Mouse (Mus musculus) thymus, postnatal 10 days (tissue): Measurements from ENCODE around the gene Gramd1a.

ENCODE experiments used
- DNase-seq, 2 experiments: peaks; one replicate each; pipeline ENCODE4 v3.0.0; 2021; ENCODE audit warnings: low spot score in 2 of 2

Gene Gramd1a

DNA sequence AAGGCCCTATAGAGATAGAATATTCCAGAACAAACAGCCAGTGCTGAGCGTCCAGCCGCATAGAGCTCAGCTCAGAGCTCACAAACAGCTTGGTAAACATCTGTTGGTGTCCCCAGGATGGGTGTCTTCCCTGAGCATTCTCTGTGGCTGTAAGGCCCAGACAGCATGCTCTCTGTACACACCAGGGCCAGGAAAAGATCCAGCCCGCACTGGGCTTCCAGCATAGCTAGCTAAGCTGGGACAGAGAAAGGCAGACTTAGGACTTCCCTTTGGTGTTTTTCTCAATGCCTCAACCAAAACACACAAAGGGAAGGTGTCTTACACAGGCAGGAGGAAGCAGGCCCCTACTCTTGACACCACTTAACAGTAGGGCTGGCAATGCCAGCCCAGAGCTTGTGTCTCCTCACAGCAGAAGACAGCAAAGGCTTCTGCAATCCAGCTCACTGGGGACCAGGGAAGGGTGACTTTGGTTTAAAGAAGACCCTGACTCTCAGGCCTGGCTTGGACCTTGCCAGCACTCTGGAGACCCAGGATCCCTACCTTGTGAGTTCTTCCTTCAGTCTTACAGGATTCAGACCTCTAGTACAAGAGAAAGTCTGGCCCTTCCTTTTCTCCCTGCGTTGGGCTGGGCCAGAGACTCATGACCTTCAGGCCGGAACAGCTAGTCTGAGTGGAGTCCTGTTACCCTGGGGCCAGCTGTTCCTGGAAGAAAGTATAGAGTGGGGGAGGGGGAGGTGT is at the start of gene Gramd1a:
TSS of gene Gramd1a (minus strand) at position 601 of the 738 bp plus-strand sequence.
- DNase-seq, result peak; percentile 39 to 42

DNA sequence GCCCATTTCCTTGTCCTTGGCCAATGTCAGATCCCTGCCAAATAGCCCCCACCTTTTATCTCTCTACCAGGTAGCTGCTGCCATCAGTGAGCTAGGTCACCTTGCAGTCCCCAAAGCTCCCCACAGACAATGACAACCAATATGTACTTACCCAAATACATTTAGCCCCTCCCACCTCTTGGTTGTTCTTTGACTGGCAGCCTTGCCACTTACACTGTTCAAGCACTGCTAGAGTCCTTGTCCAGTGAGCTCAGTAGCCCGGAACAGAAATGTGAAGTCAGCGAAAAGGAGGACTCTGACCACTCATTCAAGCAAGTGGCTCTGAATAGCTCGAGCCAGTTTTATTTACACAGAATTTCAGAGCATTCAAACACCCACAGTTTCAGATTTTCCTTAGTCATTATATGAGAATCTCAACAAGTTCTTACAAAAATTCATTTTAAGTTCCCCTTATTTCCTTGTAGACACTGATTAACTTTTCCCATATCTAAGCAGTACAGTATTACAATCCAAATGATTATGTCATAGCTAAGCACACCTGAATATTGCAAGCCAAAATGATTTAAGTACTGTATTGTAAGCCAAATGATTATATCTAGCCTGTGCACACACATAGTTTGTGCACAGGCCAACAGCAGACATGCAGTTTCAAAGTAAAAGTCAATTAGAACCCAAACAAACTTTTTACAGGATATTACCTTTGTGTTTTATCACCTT is 40.1 kb upstream of the Gramd1a start:
- no peak for DNase-seq

DNA sequence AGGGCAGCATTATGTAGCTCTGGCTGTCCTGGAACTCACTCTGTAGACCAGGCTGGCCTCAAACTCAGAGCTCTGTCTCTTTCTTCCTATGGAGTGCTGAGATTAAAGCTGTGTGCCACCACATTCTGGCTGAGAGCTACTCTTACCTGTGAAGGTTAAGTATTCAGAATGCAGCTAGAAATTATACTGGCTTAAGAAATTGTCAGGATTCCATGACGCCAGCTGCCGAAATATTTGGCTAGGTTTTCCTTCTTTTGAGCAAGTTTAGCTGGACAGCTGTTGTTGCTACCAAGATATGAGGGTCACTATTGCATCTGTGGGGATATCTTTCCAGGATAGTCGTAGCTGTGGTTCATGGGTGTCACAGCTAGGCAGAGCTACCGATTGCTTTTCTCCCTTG is 29.0 kb upstream of the Gramd1a start:
- no peak for DNase-seq

DNA sequence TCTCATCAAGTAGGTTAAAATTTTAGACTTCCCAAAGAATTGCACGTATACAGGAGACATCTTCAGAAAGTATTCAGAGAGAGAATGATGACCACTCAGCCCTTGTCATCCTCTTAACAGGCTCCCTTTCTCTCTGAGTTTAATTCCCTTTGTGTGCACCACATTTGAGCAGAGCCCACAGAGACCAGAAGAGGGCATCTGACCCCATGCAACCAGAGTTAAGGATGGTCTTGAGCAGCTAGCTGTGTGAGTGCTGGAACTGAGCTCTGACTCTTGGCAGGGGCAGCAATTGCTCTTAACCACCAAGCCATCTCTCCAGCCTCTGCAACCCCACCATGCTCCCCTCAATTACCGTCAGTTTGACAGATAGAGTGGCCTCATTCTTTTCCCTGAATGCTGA is 27.2 kb upstream of the Gramd1a start:
- no peak for DNase-seq

DNA sequence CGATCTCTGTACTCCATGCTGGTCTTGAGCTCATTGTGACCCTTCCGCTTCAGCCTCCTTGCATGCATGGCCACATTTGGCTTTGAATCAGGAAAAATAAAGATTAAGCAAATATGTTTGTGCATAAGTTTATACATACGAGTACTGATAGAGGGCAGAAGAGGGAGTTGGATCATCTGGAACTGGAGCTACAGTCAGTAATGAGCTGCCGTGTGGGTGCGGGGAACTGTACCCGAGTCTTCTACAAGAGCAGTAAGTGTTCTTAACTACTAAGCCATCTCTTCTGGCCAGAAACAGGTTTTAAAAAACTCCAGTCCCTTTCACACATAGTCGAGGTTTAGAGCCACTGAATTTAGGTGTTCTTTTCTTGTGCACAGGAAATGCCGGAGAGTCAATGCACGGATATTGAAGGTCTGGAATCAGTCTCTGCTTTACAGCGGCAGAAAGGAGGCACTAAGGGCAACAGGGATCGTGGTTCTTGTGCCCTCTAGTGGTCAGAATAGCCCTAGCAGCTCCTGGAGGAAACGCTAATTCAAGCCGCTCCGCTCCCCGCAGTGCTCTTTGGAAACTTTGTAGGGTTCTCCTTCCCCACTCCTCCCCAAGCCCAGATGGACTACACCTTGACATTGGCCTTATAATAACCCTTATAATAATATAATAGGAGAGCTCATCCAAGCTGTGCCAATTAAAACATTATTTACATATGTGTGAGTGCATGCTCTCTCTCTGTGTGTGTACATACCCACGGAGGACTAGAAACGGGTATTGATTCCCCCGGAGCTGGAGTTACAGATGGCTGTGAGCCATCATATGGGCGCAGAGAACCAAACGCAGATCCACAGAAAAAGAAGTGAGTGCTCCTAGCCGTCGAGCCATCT is 21.4 kb upstream of the Gramd1a start:
- DNase-seq, result peak; percentile 48 to 81

DNA sequence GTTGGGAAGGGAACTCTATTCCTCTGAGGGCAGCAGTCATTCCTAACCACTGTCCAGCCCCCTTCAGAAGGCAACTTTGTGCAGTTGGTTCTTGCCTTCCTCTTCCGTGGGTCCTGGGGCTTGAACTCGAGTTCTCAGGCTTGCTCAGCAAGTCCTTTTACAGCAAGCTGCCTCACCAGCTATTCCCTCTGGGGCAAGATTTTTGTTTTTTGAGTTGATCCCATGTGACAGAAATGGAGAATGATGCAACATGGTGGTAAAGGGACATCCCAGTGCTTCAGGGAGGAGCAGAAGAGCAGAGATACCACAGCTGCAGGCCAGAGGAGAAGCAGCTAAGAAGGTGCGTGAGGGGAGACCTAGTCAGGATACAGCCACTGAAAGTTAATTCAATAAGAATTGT is 19.4 kb upstream of the Gramd1a start:
- DNase-seq, result no peak

DNA sequence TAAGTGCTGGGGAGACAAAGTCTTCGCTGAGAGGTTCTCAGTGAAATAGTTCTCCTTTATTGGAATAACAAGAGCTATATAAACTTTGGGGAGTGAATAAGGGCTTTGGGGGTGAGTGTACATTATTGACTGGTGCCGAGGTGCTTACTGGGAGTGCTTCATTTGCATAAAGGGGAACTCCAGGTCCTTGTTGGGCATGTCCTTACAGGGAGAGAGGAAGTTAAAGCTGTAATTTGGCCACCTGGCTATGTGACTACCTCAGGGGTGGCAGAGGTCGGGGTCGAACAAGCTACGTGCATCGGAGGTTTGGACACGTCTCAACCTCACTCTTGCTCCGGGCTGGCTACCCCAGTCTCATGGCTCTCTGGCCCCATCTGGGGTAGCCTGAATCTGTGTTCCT is 18.8 kb upstream of the Gramd1a start:
- DNase-seq, result no peak

DNA sequence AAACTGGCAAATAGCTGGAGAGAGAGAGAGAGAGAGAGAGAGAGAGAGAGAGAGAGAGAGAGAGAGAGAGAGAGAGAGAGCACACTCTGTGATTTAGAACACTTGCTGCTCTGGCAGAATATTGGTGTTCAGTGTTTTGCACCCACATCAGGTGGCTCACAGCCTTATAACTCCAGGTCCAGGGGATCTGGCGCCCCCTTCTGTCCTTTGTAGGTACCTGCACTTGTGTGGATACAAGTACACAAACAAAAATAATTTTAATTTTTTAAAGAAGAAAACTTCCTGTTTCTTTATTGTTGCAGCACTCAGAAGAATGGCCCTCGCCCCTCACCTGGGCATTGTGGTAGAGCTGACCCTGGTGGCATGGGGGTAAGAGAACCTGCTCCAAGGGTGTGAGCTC is 16.5 kb upstream of the Gramd1a start:
- DNase-seq, result peak; percentile 64 to 78

DNA sequence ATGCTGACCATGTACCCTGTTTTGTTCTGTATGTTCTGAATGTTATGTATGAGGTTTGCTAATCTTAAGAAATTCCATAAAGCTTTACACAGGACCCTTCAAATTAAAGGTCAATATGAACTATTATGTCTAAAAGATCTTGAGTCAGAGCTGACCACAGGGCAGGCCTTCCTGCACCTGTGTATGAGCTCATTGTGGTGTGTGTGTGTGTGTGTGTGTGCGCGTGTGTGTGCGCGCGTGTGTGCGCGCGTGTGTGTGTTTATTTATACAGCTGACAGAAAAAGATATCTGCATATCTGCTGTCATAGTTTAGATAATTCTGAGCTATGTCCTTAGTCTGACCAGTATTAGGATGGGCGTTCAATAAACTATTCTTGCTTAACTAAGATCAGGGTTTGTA is 14.8 kb upstream of the Gramd1a start:
- DNase-seq, result no peak

DNA sequence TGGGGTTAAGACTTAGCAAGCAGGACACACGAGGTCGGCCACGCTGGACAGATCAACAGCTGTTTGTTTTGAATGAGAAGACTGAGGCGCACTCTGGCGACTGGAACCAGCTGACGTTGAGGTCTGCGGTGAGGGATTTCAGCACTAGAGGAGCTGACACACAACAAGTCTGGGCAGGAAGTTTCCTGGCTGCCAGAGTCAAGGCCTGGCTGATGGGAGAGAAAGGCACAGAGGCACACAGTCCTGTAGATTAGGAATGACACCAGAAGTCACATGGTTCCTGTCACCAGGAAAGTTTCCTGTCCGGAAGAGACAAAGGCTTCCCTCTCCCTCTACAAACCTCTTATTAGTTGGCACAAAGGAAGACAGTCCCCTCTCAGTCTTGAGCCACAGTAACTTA is 12.7 kb upstream of the Gramd1a start:
- DNase-seq, result peak; percentile 64 to 65

DNA sequence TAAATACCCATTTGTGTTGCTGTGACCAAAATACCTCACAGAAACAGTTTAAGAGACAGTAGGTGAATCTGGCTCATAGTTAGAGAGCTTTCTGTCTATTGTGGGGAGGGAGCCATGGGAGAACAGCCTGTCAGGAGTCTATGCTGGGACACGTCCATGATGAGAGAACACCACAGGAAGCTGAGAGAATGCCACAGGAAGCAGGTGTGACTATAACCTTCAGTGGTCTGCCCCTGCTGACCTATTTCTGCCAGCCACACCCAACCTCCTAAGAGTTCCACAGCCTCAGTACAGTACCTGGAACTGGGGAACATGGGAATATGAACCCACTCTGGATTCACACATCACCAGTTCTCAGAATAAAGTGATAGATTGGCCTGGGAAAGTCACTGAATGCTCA is 9.1 kb upstream of the Gramd1a start:
- DNase-seq, result peak in 1 of 2 experiments; percentile 48

DNA sequence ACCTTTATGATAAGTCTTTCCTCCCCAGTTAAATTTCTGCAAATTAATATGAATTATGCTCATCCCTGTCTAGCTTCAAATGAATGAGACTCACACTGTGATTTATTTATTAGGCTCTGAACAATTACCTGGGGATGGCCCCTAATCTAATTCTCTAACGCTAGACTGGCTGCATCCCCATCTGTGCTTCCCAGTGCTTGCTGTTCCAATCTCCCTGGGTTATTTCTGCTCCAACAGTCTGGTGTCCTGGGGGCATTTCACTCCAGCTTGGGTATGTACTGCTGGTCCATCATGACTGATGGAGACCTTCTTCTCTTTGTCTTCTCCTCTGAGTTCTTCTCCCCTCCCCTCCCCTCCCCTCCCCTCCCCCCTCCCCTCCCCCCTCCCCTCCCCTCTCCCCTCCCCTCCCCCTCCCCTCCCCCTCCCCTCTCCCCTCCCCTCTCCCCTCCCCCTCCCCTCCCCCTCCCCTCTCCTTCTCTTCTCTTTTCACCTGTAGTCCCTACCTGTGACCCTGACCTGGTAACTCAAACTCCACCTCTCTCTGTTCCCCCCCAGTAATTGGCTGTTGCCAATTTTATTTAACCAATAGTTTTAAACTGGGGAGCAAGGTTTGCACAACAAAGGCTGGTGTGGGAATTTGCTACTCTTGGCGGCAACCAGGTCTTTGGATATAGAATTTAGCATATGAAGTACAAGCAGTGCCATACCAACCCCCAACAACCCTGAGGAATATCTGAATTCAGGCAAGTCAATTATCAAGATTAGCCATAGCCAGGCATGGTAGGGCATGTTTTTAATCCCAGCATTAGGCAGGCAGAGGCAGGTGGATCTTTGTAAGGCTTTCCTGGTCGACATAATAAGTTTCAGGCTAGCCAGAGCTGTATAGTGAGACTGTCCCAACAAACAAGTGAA is 8.2 kb upstream of the Gramd1a start:
- no peak for DNase-seq

DNA sequence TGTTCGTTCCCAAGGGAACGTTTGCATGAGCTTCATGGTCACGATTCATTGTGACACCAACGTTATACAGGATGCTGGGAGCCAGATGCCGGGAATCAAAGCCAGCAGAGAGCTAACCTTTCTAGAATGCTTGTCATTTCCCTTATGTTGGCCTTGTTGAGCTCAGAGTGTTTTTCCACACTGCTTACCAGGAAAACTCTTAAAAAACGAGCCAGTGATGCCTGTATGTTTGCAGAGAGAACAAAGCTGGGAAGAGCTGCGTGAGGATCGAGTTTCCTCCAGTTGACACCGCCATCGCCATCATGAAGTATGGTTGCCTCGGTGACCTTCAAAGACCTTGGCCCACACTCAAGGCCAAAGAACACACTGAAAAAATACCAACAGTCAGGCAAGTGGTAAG is 6.6 kb upstream of the Gramd1a start:
- DNase-seq, result no peak

DNA sequence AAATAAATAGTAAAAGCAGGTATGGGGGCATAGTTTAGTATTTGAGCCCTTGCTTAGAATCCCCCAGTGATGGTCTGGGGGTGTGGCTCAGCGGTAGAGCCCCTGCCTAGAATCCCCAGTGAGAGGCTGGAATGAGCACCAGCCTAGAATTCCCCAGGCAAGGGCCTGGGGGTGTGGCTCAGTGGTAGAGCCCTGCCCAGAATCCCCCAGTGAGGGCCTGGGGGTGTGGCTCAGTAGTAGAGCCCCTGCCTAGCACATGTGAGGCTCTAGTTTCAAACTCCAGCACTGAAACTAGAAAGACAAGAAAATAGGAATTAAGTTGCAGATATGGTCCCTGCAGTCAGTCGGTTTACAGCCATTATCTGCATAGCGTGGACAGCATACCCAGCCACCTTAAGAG is 6.1 kb upstream of the Gramd1a start:
- DNase-seq, result no peak

DNA sequence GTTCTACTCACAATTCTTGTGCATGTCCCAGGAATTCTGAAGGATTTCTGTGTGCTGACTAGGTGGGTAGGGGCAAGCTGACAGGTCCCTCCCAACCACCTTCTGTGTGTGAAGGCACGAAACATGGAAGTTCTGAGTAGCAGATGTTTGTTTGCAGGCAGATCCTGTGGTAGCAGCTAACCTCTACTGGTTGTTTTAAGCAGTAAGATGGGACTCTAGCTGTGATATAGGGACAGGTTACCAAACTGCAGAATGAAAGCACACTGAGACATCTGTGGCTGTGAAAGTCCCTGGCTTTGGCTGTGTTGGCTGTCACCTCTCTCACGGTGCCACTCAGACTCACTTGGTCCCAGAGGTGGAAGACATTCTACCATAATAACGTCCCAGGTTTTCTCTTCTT is 5.5 kb upstream of the Gramd1a start:
- peak; percentile 41 to 52 for DNase-seq

DNA sequence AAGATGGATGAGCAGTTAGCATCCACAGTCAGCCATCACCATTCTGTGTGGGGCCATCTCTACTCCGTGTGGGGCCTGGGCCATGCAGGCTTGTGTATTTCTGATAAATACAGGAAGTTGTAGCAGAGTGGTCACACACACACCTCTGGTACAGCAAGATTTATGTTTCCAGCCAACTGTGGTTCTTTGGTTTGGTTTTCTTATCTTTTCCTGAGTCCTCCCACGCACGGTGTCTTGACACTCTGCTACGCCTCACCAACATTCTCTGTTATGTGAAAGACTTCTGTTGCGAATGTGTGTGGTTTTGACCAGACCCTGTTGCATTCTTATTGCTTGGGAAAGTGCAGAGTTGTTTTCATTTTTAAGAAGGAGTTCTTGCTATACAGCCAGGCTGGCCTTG is 5.1 kb upstream of the Gramd1a start:
- no peak for DNase-seq

DNA sequence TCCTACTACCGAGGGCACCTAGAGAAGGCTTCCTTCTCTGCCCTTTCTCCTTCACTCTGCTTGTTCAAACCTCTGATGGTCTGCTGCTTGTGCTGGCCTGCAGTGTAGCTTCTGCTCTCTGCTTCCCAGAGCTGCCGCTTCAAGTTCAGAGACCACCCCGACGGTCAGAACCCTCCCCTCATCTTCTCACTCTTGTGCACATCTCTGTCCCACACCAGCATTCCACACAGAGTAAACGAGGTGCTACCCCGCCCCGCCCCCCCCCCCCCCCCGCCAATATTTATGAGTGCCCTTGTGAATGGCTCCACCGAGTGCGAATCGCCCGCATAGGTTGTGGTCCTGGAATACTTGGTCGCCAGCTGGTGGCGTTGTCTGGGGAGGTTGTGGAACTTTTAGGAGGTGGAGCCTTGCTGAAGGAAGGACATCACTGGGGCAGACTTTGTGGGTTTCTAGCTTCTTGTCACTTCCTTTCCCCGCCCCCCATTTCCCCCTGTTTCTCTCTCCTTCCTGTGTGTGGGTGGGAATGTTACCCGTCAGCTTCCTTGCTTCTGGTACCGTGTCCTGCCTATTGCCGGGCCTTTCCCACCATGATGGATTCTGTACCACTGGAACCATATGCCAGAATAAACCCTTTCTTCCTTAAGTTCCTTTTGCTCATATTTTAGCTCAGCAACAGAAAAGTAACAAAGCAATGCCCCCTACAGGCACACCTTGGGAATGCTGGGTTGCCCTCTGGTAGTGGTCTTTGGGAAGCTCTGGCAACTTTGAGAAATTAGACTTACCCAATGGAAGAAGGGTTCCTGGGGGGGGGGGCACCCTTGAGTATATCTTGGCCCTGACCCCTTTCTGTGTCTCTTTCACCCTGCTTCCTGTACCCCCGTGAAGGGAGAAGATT is 585 bp upstream of the Gramd1a start:
- DNase-seq, result peak; percentile 76 to 77

DNA sequence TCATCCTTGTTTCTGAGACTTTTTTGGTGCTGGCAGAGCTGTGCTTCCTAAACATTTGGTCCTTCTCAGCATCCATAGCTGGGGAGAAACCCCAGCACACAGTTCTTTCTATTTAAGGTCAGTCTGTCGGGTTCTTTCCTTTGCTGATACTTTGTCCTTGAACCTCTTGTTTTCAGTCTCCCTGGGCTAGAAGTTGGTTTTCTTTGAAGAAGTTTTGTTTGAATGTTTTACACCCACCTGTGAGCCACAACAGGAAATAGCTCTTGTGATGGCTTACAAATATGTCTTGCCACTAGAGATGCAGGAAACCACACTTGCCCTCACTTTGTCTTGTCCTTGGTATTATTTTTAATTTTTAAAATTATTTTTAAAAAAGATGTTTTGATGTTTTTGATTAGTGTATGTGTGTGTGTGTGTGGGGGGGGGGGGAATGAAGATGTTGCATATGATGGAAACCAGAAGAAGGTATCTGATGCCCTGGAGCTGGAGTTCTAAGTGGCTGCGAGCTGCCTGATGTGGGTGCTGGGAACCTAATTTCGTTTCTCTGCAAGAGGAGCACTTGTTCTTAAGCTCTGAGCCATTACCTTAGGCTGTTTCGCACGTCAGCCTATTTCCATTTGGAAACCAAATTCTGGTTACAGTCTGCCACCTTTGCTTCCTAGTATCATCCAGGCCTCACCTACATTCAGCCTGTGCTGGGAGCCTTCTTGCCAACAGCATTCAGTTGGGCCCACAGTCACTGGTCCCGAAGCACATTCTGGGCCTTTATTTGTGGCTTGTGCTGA is 2.0 kb downstream of the Gramd1a start:
- peak in 1 of 2 experiments; percentile 54 for DNase-seq
